Mouse (Mus musculus) adrenal gland, adult 2 months (tissue): ENCODE data around the gene Capn8. TPM values are rescaled to one million over a fixed set of nuclear protein-coding genes. Genes with fewer than 3 reads are reported as not detected.

ENCODE experiments used
- DNase-seq: peaks from one replicate; pipeline ENCODE4 v3.0.0; 2021
- polyA plus RNA-seq: library from polyadenylated mRNA; depleted of rRNA; stranded (reverse); fragments of >200 nt; gene quantifications from 2 replicates; pipeline ENCODE4 v1.2.3, GENCODE M21; 2012; rRNA removed
- total RNA-seq, 2 experiments: library from RNA; stranded (reverse); gene quantifications; 2 replicates each; pipeline ENCODE4 v1.2.3; 2021

Capn8 gene
- total and polyA plus RNA-seq, 3 experiments: 0.17 to 0.38 TPM; not detected in 1

DNA sequence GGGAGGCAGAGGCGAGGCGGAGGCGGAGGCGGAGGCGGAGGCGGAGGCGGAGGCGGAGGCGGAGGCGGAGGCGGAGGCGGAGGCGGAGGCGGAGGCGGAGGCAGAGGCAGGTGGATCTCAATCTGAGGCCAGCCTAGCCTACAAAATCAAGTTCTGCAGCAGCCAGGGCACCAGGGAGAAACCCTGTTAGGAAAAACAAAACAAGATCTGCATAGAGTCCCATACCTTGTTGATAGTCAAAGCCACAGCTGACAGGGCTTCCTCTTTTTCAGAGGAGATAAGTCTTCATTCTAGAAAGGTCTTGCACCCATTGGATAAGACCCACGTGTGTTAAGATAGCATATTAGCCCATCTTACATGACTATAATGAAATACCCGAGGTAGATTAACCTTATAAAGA is 113.3 kb downstream of the Capn8 start:
- DNase-seq: no peak

DNA sequence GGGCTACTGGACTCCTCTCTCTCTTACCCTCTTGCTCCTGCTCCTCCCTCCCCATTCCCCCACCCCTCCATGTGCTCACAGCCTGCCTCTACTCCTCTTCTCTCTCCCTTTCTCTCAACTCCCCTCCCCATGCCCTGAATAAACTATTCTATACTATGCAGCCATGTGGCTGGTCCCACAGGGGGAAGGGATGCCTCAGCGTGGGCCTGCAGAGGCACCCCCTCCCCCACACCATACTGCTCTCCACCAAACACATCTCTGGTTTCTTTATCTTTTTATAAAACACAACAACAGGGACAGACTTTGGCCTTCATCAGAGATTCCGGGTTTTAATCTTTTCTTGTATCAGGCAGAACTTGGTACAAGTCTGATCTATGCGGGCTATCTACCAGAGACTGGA is 114.4 kb downstream of the Capn8 start:
- no peak for DNase-seq

DNA sequence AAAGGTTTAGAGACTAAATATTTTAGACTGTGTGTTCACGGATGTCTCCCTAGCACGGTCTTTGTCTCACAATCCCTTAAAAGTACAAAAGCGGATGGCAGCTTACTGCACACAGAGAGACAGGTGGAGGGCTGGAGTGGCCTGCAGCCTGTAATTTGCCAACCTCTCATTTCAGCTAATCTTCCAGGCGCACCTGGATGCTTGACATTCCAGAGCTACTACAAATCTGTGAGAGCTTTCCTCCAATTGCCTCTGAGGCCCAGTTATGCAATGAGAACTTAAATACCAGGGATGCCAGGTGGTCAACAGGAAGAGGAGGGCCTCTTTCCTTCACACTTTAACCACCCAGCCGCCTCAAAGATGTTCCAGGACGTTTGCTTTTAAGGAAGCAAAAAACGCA is 114.8 kb downstream of the Capn8 start:
- no peak for DNase-seq

Other genes with a start within 250 kb of the Capn8 start
- 10 to 100 TPM; 32.3 to 51.9 TPM for gene Fbxo28, start 223.4 kb upstream of the Capn8 start, total RNA-seq
- gene Fbxo28, start 223.4 kb upstream of the Capn8 start, polyA plus RNA-seq: 5.4 and 11.3 TPM in 2 replicates
- gene Trp53bp2, start 155.8 kb upstream of the Capn8 start, total RNA-seq: 10 to 100 TPM; 20.1 to 22.2 TPM
- gene Trp53bp2, start 155.8 kb upstream of the Capn8 start, polyA plus RNA-seq: 14.2 and 14.3 TPM in 2 replicates
- gene Capn2, start 47.4 kb upstream of the Capn8 start, total RNA-seq: 100 to 1,000 TPM in 1 of 2 experiments, 10 to 100 TPM in 1; 67.7 to 105 TPM
- 25.9 and 34.3 TPM in 2 replicates for gene Capn2, start 47.4 kb upstream of the Capn8 start, polyA plus RNA-seq
- gene Ccdc185, start 184.2 kb downstream of the Capn8 start, total RNA-seq: not detected
- not detected in 2 replicates for gene Ccdc185, start 184.2 kb downstream of the Capn8 start, polyA plus RNA-seq
- gene Susd4, start 198.9 kb downstream of the Capn8 start, total RNA-seq: 1 to 10 TPM; 4.6 to 5.2 TPM
- gene Susd4, start 198.9 kb downstream of the Capn8 start, polyA plus RNA-seq: 5.2 and 6.7 TPM in 2 replicates